Mouse (Mus musculus): ENCODE measurements at regions not wholly inside any gene's neighbourhood (a gene's known extent, or its start where the extent isn't known, plus 50 kb on each side); places are given as distances from the start of the nearest gene placed in this dataset.

DNA sequence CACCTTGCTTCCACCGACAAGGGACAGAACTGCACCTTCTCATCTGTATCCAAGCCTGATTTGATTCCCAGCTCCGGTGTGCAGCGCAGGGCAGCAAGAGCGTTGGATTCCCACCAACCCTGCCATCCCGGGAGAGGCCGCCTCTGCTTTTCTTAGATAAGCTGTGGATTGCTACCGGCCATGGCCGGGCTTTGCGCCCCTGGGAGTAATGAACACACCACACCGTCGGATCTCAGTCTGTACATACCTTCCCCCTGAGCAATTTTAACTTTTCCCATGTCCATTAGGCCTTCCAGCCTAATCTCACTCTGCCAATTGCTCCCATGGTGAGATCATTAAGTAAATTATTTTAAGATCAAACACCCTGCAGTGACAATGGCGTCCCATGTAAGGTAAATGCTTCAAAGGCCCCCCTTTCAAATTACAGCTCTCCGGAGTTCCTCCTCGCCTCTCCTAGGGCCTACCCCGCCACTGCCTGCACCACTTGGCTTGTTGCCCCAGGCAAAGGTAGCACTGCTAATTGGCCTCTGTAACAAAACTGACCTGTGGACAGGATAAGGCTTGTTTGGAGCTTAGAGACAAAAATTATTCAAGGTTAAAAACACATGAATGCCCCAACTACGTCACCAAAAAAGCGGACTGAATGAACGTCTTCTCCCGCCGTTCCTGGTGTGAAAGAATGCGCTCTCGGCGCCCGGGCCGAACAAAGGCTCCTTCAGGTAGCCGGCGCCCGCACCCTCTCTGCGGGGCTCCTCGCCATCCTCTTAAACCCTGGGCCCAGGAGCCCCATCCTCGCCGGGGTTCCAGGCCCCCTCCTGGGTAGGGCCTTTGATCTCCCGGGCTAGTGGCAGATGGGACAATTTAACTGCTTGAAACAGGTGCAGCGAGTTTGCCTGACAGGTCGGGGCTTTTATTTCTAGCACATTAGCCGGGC lies 228.5 kb upstream of the Sp4 start:
- no peak for DNase-seq

DNA sequence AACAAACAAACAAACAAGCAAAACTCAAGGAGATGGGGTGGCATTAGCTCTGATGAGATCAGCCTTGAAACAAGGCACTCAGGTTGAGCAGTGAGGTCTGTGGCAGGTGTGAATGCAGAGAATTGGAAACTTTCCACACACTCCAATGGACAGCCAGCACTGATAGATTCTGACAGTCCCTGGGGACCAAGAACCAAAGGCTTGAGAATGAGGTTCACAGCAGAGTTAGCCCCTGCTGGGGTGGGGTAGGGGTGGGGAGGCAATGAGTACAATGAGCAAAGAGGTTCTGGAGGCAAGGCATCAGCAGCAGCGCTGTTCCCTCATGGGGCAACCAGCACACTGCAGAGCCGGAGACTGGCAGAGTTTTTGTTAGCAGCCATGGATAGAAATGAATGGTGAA lies 220.5 kb upstream of the Sp4 start:
- no peak for DNase-seq

DNA sequence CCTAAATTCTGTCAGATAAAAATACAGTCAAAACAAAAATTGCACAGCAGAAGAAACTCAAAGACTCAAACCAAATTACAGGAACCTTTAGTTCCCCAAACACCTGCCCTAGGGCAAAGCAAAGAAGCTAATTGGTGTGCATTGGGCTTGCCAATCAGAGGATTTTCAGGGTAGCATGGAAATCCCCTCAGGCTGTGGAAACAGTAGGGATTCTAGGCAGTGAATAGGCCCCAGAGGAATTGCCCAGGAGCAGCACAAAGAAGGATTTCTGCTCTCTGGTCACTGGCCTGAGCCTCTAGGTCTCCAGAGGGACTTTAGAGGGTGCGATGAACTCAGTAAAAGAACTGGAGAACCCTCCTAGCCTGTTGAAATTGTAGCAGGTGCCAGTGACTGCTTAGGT lies 220.1 kb upstream of the Sp4 start:
- no peak for DNase-seq

DNA sequence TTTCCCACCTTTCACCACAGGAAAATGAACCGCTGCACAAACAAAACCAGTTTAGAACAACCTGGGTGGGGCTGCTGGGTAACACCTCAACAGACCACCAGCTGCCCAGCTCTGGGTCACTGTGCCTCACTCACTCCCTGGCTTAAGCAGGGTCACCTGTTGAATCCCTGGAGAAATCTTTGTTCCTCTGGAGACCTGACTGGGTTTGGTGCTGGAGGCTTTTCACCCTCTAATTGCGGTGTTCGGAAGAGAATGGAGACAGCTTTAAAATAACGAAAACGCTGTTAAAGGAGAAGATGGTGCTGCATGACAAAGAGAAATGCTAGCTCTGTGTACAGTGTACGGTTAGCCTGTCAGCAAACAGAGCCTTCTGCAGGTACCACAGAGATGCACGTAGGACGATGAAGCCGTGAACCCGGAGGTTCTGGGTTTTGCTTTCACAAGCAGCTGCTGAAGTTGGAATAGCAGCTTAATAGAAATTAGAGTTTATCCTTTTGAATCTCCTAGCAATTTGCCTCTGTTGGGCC lies 218.6 kb upstream of the Sp4 start:
- DNase-seq = no peak

DNA sequence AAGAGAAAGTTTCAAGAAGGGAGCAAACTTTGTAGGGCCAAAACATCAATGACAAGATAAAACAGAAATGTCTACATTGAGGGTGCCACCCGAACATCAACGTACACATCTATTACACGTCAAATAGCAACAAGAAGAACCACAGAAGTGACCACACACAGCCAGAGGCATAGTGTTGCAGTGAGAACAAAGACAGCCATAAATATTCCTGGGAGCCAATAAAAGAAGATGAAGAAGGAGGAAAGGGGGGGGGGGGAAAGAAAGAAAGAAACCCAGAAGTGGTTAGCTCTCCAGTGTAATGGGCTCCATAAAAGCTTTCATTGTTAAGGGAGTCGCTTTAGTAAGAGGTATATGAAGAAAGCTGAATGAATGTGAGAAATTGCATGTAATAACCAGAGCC lies 209.7 kb upstream of the Sp4 start:
- DNase-seq = no peak

DNA sequence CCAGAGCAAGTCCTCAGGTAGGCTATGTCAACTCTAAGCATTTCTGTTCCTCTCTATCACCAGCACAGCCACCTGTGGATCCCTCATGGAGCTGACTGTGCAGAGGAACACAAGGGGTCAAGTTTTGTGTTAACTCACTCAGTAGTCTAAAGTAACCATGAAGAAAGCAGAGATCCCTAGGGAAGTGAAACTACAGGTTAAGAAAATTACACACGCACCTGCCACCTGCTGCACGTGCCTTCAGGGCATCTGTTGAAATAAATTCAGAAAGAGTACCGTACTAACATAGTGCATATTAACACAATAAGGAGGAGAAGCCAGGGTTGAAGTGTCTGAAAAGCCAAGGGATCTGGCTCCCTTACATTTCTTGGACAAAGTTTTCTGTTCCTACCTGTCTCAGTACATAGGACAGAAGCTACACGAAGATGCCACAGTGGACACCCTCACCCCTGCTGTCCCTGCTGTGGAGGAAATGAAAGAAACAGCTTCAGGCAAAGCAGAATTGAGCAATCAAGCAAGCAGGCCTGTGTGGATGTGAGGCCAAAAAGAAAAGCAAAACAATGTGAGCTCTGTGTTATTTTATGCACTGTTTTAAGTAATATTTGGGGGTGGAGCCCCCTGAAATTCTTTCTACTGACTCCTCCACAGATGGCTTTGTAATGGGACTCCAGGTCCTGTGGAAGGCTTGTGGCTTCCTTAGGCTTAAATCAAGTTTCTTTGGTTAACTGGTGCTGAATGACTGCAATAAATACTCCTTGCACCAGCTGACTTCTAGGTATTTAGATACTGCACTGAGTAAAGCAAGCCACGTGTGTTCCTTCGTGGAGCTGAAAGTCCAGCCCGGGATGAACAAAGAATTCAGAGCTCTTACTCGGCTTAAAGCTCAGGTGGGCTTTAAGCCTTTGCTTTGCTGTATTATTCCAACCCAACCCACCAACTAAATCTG lies 208.0 kb upstream of the Sp4 start:
- DNase-seq = no peak

DNA sequence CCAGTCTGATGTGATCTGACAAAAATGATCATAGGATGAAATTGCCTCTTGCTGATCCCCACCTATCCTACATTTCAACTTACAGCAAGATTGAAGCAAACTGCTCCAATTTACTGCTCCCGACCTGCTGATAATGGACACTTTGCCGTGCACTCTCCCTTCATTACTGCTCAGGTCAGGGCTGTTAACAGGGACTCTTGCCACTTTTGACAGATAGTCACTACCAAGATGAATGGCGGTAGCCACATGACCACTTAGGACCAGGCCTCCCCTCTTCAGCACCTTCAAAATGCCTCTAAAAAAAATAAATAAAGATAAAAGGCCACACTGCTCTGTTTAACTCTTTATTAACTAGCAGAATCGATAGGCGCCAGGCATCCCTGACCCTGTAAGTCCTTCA lies 199.2 kb upstream of the Sp4 start:
- no peak for DNase-seq

DNA sequence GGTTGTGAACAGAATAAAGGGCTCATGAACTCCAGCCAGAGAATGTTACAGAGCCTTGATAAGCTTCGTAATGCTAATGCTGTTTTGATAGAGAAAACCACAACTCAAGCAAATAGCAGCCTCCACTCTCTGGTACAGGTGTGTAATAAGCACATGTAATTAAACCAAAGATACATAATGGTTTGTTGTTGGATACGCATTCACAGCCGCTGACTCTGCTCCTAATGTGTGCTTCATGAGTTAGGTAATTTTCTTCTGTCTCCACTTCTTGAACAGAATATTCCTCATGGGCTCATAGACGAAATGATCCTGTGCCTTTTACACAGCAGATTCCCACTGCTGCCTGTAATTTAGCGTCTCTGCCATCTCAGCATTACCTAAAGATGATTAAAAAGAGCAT lies 186.8 kb upstream of the Sp4 start:
- no peak for DNase-seq

DNA sequence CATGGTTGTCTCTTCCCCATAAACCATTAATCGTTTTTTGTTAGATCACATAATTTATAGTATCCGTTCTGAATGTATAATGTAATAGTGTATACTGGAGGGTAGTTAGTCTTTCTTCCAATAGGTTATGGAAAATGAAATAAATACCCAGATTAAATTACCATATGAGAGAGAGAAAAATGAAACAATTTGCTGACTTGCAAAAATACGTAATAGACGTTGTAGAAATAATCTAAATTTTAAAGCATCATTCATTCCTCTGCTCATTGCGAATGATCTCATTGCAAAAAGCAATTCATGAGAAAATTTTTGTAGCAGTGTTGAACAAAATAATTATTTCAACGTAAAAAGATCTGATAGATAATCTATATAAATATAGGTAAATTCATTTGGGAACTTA lies 185.2 kb upstream of the Sp4 start:
- no peak for DNase-seq

DNA sequence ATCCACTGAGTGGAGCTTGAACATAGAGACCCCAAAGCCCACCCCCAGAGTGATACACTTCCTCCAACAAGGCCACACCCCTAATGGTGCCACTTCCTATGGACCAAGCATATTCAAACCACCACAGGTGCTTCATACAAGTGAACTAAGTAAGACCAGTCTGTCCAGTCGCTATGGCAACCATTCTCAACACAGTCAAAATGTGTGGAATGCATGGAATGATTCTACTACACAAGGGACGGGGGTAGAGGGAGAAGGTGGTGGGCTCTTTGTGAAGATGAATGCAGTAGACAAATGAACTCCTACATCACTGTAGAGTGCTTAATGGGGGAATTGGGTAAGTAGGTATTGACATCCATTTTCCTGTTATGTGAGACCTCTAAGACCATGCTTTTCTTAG lies 180.1 kb upstream of the Sp4 start:
- DNase-seq = no peak

DNA sequence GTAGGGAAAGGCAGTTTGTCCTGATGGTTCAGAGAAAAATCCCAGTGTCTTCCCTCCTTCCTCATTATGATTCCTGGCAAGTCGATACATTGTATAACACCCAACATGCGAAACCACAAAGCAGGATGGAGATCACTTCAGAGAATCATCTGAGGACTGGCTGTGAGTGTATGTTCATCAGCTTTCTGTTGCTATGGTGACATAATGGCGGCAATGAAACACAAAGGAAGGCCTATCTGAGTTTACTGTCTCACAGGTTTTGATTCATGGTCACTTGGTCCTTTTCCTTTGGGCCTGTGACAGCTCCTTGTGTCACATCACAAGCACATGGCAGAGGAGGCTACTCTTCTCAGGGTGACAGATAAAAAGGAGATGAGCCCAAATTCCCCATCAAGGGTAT lies 173.5 kb upstream of the Sp4 start:
- no peak for DNase-seq

DNA sequence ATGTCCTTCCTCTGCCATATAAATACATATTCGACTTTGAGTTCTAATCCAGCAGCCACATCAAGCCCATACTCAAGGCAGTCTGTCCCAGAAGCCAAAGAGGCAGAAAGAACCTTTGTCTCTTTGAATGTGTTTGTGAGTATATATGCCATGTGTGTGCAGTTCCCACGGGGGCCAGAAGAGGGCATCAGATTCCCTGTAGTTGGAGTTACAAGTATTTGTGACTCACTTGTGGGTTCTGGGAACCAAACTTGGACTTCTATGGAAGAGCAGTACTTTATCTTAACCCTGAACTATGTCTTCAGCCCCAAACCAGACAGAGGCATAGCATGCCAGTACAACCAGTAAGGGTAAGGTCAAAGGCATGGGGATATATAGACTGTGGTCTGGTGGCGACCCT lies 165.6 kb upstream of the Sp4 start:
- no peak for DNase-seq

DNA sequence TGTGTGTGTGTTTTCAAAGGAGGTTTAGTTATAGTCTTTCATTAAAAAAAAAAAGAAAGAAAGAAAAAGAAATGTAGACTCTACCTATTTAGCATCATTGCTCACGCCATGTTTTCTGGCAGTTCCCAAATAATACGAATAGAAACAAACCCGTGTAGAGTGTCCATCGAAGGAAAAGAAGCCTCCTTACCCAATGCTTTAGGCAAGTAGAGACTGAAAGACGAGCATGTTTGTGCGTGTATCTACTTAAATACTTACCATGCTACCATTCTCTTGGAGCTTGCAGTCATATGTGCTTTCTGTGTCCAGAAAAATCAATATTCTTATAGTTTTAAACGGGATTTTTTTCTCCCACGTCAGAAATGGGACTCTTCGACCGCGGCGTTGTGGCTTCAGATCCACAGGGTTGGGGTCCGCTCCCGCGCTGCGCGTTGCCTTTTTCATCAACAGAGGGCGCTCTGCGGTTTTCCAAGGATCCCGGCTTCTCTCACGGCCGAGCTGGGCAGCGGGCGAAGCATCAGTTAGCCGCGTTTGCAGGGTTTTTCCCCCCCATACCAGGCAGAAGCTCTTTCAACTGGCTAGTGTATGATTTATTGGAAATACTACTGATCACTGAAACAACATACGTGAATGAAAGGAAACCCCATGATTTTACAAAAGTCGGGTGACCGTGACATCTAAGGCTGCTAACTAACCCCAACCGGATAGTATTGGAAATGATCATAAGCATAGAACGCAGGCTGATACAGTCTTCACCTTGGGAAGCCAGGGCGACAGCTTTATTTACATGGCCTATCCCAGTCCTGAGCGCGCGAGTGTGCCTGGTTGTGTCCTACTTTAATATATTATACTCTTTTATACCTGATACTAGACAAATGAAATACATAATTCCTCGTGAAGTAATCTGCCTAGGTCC lies 156.5 kb upstream of the Sp4 start:
- peak; percentile 74 for DNase-seq

DNA sequence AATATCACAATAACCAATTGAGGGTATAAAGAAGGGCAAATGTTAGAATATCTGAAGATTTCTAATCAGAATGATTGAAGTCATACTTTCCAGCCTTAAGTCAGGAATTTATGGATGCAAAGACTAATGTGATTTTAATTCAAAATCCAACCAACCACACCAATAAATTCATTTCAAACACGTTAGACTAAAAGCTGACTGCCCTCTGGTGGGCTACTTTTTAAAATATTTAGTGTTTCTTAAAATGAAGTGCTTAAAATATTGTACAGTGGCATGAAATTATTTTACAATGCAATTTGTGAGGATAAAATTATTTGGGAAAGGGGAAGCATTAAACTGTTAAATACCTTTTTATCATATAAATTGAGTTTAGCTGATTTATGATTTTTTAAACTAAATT lies 154.4 kb upstream of the Sp4 start:
- DNase-seq = no peak

DNA sequence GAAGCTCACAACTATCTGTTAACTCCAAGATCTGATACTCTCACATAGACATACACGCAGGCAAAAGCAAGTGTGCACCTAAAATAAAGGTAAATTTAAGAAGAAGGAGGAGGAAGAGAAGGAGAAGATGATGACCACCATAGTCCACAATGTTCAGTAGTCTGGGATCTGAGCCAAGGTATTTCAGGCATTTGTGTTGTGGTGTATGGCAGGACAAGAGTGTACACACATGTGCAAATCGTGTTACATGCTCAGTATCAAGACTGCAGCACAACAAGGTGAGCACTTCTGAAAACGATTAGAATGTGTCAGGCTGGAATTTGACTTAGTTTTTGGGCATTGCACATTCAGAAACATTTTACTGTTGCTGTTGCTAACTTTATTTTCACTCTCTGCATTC lies 138.4 kb upstream of the Sp4 start:
- DNase-seq = no peak

DNA sequence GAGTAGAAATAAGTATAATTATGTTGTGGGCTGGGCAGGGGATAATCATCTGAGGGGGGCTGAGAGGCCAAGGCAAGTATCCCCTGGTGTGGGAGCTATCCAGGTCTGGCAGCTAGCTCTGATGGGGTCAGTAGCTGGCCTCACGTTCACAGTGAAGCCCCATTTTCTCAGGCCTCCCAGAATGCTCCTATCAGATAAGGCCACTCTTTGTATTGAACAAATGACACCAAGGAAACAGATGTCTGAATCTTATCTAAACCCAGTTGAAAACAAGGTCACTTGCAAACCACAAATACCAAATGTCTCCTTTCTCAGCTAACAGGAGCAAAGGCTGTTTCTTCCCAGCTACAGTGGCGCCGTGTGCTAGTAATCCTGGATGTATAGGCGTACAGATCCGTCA lies 137.6 kb upstream of the Sp4 start:
- no peak for DNase-seq

DNA sequence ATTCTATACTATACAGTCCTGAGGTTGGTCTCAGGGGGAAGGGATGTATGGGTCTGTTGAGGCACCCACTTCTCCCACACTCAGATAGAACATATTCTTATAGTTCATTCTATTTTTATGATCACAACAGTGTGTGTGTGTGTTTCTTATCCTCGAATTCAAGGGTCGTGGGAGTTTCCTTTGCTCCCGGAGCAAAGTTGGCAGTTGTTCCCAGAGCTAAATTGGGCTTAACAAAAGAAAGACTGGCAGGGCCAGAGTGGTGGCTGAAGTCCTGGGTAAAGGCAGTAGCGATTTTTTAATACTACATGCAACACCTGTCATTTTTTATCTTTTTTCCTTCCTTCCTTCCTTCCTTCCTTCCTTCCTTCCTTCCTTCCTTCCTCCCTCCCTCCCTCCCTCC lies 131.5 kb upstream of the Sp4 start:
- DNase-seq = no peak

DNA sequence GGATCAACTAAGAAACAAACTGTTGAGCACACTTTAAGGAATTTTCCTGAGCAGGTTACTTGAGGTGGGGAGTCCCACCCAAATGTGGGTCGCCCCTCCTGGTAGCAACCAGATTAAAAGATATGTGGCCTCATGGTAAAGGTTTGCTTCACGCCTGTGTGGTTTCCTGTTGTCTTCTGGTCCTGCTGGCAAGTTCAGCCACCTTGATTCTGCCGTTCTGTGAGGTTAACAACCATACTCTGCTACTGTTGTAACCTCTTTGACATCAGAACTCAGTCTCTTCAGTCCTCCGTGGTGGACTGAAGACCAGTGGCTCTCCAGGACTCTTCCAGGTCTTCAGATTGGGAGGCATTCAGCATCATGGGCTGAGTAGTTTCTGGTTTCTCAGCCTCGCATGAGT lies 127.1 kb upstream of the Sp4 start:
- DNase-seq = no peak

DNA sequence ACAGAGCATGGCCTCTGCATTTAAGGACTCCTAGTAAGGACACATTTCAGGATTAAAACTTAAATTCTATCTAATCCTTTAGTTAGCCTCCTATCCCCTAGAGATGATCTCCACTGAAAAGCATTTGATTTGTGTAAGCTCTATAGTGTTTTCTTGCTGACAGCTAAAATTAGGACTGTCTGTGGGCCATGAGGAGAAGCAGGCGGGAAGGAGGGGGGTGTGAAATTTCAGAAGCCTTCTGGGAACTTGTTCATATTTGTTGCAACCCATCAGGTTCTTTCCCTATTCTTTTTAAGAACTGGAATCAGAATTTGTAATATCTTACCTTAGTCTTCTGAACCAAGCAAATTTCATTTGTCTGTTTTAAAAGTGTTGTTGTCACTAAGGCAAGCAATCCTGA lies 114.7 kb upstream of the Sp4 start:
- no peak for DNase-seq

DNA sequence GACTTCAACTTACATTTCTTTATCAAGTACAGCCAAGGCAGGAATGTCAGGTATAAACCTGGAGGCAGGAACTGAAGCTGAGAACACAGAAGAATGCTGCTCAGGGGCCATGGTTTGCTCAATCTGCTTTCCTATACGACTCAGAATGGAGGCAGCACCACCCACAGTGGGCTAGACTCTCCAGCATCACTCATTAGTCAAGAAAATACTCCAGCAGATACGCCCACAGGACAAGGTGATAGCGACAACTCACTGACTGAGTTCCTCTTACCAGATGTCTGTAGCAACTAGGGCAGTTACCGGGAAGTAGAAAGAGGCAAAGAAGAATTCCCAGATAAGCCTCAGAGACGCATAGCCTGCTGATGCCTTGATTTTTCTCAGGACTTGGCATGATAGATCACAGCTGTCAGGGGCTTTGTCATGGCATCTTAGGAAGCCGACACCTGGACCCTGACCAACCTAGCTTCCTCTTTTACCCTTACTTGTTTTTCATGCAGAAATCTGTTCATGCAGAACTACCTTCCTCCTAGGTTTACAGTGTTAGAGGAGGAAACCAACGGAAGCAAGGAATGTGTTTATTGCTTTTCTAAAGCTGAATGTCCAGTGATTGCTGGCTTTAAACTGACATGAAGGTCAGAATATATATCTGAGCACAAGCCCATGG lies 110.7 kb upstream of the Sp4 start:
- no peak for DNase-seq

DNA sequence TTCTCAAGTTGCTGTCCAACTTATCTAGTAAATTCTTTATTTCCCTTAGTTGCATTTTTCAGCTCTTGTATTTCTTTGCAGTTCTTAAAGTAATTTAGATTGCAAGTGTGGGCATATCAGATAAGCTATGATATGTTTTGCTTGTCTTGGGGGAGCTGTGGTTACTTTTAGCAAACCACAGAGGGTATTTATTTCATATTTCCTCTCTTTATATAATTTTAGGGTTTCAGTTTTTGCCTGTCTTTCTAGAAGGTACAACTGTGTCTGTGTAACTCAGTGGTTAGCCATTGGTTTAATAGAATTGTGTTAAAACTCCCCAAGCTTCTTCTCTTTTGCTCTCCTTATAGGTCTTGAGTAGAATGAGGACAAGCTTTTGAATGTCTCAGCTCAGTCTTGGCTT lies 109.7 kb upstream of the Sp4 start:
- DNase-seq = no peak

DNA sequence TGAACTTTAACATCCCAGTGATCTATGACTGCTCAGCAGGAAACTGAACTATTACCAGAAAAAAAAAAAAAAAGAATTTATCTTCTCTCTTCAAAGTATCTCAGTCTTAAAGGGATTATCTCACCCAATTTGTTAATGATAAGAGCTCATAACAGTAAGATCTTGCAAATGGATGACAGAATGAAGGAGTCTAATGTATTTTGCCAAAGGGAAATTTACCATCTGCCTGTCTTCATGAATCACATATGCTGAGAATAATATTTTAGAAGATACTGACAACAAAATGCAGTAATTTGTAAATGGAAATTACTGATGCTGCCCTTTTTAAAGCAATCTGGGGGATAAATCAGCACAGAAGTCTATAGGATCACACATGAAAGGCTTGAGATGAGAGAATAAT lies 103.9 kb upstream of the Sp4 start:
- no peak for DNase-seq
